Mouse (Mus musculus) liver, adult 2 months (tissue): ENCODE data around the gene Jarid2. TPM values are rescaled to one million over a fixed set of nuclear protein-coding genes. Genes with fewer than 3 reads are reported as not detected.

ENCODE experiments used
- DNase-seq: peaks from one replicate; pipeline ENCODE4 v3.0.0-alpha.2; 2011; ENCODE audit warnings: low read depth, low spot score; ENCODE audit errors: extremely low read depth
- H3K27ac ChIP-seq: fragments of 200-500 bp; replicated peaks from 2 replicates; pipeline ENCODE4 v1.5.1; 2012; ENCODE audit warnings: low read depth, mild to moderate bottlenecking, control low read depth, inconsistent platforms, low read length; ENCODE audit not compliant: insufficient read depth
- H3K27me3 ChIP-seq: fragments of 200-500 bp; 2 replicates; pipeline ENCODE4 v1.6.1; 2012; ENCODE audit warnings: mild to moderate bottlenecking, moderate library complexity, low read length, inconsistent platforms; ENCODE audit not compliant: control insufficient read depth, insufficient read depth
- H3K36me3 ChIP-seq: fragments of 200-500 bp; 2 replicates; pipeline ENCODE4 v1.6.1; 2012; ENCODE audit warnings: low read length, inconsistent platforms; ENCODE audit not compliant: control insufficient read depth, insufficient read depth
- H3K4me1 ChIP-seq: fragments of 200-500 bp; 2 replicates; pipeline ENCODE4 v1.6.1; 2011; ENCODE audit warnings: low read length; ENCODE audit not compliant: control insufficient read depth, insufficient read depth
- H3K4me3 ChIP-seq: fragments of 200-500 bp; 2 replicates; pipeline ENCODE4 v1.5.1; 2011; ENCODE audit warnings: low read depth, mild to moderate bottlenecking, control low read depth, low read length, moderate library complexity; ENCODE audit not compliant: insufficient read depth
- H3K79me2 ChIP-seq: fragments of 200-500 bp; 2 replicates; pipeline ENCODE4 v1.6.1; 2012; ENCODE audit warnings: inconsistent platforms, mild to moderate bottlenecking, low read length, moderate library complexity; ENCODE audit not compliant: control insufficient read depth, insufficient read depth
- H3K9ac ChIP-seq: fragments of 200-500 bp; 2 replicates; pipeline ENCODE4 v1.6.1; 2012; ENCODE audit warnings: low read depth, mild to moderate bottlenecking, control low read depth, inconsistent platforms, low read length
- CTCF ChIP-seq: fragments of 200-500 bp; IDR thresholded peaks from 2 replicates; pipeline ENCODE4 v1.5.1; 2011; ENCODE audit warnings: low read depth, low read length, control low read depth
- POLR2A ChIP-seq: fragments of 200-500 bp; IDR thresholded peaks from 2 replicates; pipeline ENCODE4 v1.6.1; 2011; ENCODE audit warnings: low read length, control low read depth; ENCODE audit not compliant: insufficient read depth; ENCODE audit errors: extremely low read depth
- WGBS: fragments of 180-500 bp; shearing (Covaris S2); methylation state at CpG from one replicate; pipeline ENCODE4 v1.1.7; 2018; 5-methylcytosine and 5-hydroxymethylcytosine counted together
- polyA plus RNA-seq: library from polyadenylated mRNA; depleted of rRNA; stranded (reverse); fragments of >200 nt; gene quantifications from 2 replicates; pipeline ENCODE4 v1.2.3, GENCODE M21; 2012
- total RNA-seq: library from RNA; depleted of rRNA; stranded (reverse); fragments of >200 nt; gene quantifications from 2 replicates; pipeline ENCODE4 v1.2.3, GENCODE M21; 2014

Gene Jarid2
- total and polyA plus RNA-seq, 2 experiments: 2.9 to 5.7 TPM

DNA sequence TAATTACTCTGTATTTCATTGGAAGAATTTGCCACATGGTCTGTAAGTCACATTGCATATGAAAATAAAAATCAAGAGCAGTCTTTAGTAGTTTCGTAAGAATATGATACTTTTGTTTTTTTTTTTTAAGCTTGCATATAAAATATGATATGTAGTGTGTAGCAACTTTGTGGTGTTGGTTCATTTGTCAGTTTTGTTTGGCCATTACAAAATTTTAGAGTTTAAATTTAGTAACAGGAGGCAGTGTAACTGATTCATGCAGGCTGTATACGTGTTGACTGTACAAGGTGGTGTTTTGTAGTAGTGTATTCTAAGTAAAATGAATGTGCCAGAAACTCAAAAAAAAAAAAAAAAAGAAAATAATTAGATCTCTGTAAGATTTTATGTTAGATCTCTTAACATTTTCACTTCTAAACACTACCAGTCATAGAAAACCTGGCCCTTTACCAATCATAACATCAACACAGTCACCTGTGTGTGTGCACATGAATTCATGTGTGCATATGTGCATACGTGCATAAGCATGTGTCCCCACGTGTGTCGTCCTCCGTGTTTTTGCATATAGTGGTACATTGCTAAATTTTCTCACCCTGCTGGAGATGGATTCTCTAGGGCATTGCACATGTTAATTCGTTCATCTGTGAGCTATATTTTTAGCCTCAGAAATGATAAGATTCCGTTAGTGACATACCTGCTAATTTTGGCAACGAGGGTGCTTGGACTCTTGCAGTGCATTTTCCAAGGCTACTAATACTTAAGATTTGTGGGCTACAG is 59.3 kb downstream of the Jarid2 start:
- no peak for DNase-seq
- H3K36me3 ChIP-seq: no peaks in the 10 kb centered on the region
- H3K4me3 ChIP-seq: no peak overlapping the region
- TF ChIP-seq POLR2A: no peak
- 83% methylated on average over 9 of the region's 9 CpGs for WGBS
- H3K27ac ChIP-seq: no peak overlapping the region
- peaks cover 19% of the 10 kb centered on the region; the same call in 1 of the 2 replicates for H3K79me2 ChIP-seq
- no peak overlapping the region for H3K9ac ChIP-seq
- no peaks in the 10 kb centered on the region for H3K27me3 ChIP-seq
- H3K4me1 ChIP-seq: peaks cover 1% of the 10 kb centered on the region; the same call in 1 of the 2 replicates

GRCm38 (mm10) chr13:44789982-44790381 is 60.7 kb downstream of the Jarid2 start:
- WGBS: 62% methylated on average over 2 of the region's 2 CpGs

DNA sequence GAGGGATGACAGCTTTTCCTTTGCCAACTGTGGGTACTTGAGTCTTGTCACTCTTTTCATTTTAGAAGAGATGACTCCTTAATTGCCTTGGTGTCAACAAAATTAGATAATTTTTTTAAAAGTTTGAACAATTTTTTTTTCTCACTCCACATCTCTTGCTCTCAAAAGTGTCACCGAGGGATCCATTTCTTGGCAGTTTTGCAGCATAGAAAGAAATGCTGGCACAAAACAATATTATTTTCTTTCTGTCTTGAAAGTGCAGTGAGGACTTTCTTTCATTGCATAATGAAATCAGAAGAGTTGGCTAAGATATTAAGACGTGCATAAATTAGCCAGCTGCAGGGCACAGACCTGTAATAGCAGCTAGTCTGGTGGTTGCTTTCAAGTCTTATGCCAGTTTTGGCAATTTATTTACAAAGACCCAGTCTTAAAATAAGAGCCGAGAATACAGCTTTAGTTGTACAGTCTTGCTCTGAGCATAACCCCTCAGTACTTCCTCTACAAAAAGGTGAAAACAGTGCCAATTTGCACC is 63.2 kb downstream of the Jarid2 start:
- no peaks in the 10 kb centered on the region for H3K36me3 ChIP-seq
- TF ChIP-seq CTCF: no peak
- no peak for TF ChIP-seq POLR2A
- H3K4me1 ChIP-seq: peaks cover 2% of the 10 kb centered on the region; the same call in 1 of the 2 replicates
- H3K4me3 ChIP-seq: no peak overlapping the region
- H3K79me2 ChIP-seq: peaks cover 23% of the 10 kb centered on the region; the same call in 1 of the 2 replicates
- no peak for DNase-seq
- H3K27ac ChIP-seq: no peak overlapping the region
- 56% methylated on average over 3 of the region's 3 CpGs for WGBS
- H3K9ac ChIP-seq: no peak overlapping the region
- H3K27me3 ChIP-seq: no peaks in the 10 kb centered on the region

More at GRCm38 (mm10) chr13:44789982-44790381, 60.7 kb downstream of the Jarid2 start:
- no peaks in the 10 kb centered on the region for H3K27me3 ChIP-seq
- peaks cover 16% of the 10 kb centered on the region; the same call in 1 of the 2 replicates for H3K79me2 ChIP-seq
- H3K9ac ChIP-seq: no peak overlapping the region
- H3K36me3 ChIP-seq: no peaks in the 10 kb centered on the region
- no peak overlapping the region for H3K4me3 ChIP-seq
- no peak for DNase-seq
- peaks cover 1% of the 10 kb centered on the region; the same call in 1 of the 2 replicates for H3K4me1 ChIP-seq
- H3K27ac ChIP-seq: no peak overlapping the region
- TF ChIP-seq POLR2A (no peak), CTCF (no peak)

- H3K27ac ChIP-seq: no peak overlapping the region
- 77% methylated on average over 3 of the region's 3 CpGs for WGBS
- no peak for TF ChIP-seq CTCF
- TF ChIP-seq POLR2A: no peak
- H3K4me3 ChIP-seq: no peak overlapping the region
- no peak overlapping the region for H3K9ac ChIP-seq
- H3K27me3 ChIP-seq: no peaks in the 10 kb centered on the region
- H3K4me1 ChIP-seq: peaks cover 2% of the 10 kb centered on the region; the same call in 1 of the 2 replicates
- H3K36me3 ChIP-seq: no peaks in the 10 kb centered on the region
- H3K79me2 ChIP-seq: peaks cover 26% of the 10 kb centered on the region; the same call in 1 of the 2 replicates
- no peak for DNase-seq
Observed at GRCm38 (mm10) chr13:44795891-44796290, 66.6 kb downstream of the Jarid2 start.

GRCm38 (mm10) chr13:44796775-44797174 is 67.5 kb downstream of the Jarid2 start:
- Histone ChIP-seq H3K79me2 (peaks cover 30% of the 10 kb centered on the region), H3K4me3 (no peak overlapping the region), H3K36me3 (no peaks in the 10 kb centered on the region), H3K27ac (no peak overlapping the region), H3K4me1 (peaks cover 2% of the 10 kb centered on the region; the same call in 1 of the 2 replicates), H3K27me3 (no peaks in the 10 kb centered on the region), H3K9ac (no peak overlapping the region)
- no peak for TF ChIP-seq POLR2A
- no peak for TF ChIP-seq CTCF
- 18% methylated on average over 2 of the region's 2 CpGs for WGBS
- DNase-seq: peak; percentile 29

DNA sequence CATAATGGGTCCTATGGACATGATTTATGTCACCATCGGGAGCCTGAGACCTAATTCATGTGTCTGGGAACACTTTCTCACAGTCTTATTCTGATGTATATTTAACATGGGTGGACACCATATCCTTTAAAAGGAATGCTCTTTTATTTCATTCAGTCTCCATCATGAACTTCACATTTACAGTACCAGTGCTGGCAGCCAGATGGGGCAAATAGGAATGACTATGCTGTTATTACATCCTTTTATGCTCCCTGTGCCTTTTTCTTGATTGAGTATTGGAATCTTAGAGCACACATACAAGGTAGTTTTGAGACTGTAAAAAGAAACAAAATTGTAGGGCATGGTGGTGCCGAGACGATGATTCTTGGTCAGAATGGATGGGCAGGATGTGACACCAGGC is 69.0 kb downstream of the Jarid2 start:
- 94% methylated on average over 3 of the region's 3 CpGs for WGBS
- Histone ChIP-seq H3K4me1 (peaks cover 2% of the 10 kb centered on the region), H3K36me3 (no peaks in the 10 kb centered on the region), H3K9ac (no peak overlapping the region), H3K27ac (no peak overlapping the region), H3K27me3 (no peaks in the 10 kb centered on the region), H3K79me2 (peaks cover 30% of the 10 kb centered on the region), H3K4me3 (no peak overlapping the region)
- TF ChIP-seq POLR2A (no peak), CTCF (no peak)
- DNase-seq: no peak
